In the genomic region with DNA sequence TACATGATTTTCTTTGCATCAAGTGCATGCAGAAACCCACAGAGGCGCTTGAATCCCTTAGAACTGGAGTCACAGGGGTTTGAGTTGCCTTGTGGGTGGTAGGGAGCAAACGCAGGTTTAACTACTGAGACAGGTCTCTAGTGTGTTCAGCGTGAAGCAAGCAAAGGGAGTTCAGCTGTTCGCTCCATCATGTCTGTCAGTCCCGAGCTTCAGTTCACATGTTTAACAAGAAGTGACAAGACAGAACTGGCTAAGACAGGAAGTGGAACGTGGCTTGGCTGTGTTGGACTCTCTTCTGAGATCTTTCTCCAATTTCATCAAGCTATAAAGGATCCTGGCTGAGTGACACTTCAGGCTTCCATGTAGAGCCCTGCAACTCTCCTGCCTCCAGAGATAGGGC, we compare ENCODE assay signal across 16 mouse cellular contexts.
DNase-seq lines count a peak whose midpoint lies in the region; ATAC-seq lines count a peak whose summit lies in the region.
"Had no signal": no experiment of that assay in that cellular context is flagged by ENCODE, and none has a peak within 500 bp of the region (broad histone marks: within the 10 kb centered on the region; RNA-seq: fewer than 3 reads in every experiment).

No protein-coding gene starts in this region.

- WGBS in heart, embryonic 16.5 days = 75% methylated on average over 6 of the region's 6 CpGs
- WGBS in midbrain, embryonic 11.5 days = 79% methylated on average over 6 of the region's 6 CpGs
- 83% methylated on average over 6 of the region's 6 CpGs for WGBS in midbrain, embryonic 16.5 days
- WGBS in macrophage (ENCODE audit: missing documents) = 57% methylated on average over 6 of the region's 6 CpGs

- no peaks in the 10 kb centered on the region for H3K36me3 ChIP-seq in heart, embryonic 16.5 days (ENCODE audit: control insufficient read depth, insufficient read depth)
- H3K36me3 ChIP-seq in midbrain, embryonic 11.5 days (ENCODE audit: control insufficient read depth, insufficient read depth, low read length) = no peaks in the 10 kb centered on the region
- no peaks in the 10 kb centered on the region for H3K36me3 ChIP-seq in midbrain, embryonic 16.5 days (ENCODE audit: control insufficient read depth, insufficient read depth, low read length)
- no peaks in the 10 kb centered on the region for H3K36me3 ChIP-seq in macrophage (ENCODE audit: inconsistent target)
- H3K36me3 ChIP-seq: heart, embryonic 15.5 days; kidney, embryonic 15.5 days; liver, embryonic 12.5 days; lung, embryonic 15.5 days had no signal

- no peaks in the 10 kb centered on the region for H3K79me2 ChIP-seq in macrophage (ENCODE audit: inconsistent target)

- H3K27ac ChIP-seq in heart, embryonic 16.5 days (ENCODE audit: low read length) = 0 out of 2 replicates have a peak overlapping the region, but pooled peaks have one; percentile 16
- no peak overlapping the region for H3K27ac ChIP-seq in midbrain, embryonic 11.5 days (ENCODE audit: low read depth, low read length)
- H3K27ac ChIP-seq in midbrain, embryonic 16.5 days (ENCODE audit: low read length) = no peak overlapping the region
- peak overlapping the region; percentile 87; the same call in 1 of the 2 replicates for H3K27ac ChIP-seq in macrophage
- H3K27ac ChIP-seq: forebrain, embryonic 13.5 days; liver, embryonic 12.5 days had no signal

- H3K9ac ChIP-seq in heart, embryonic 16.5 days (ENCODE audit: low read length) = no peak overlapping the region
- H3K9ac ChIP-seq in midbrain, embryonic 11.5 days (ENCODE audit: low read length) = no peak overlapping the region
- no peak overlapping the region for H3K9ac ChIP-seq in midbrain, embryonic 16.5 days (ENCODE audit: low read depth, low read length)
- H3K9ac ChIP-seq: forebrain, embryonic 13.5 days; heart, embryonic 15.5 days; kidney, embryonic 15.5 days; liver, embryonic 12.5 days; lung, embryonic 15.5 days had no signal

- DNase-seq in heart, adult 11 months = no peak
- peak; percentile 51 for DNase-seq in midbrain, embryonic 11.5 days (ENCODE audit: low spot score, missing footprints)
- no peak for DNase-seq in retina, embryonic 14.5 days (ENCODE audit: low spot score)
- no peak for DNase-seq in right cerebral cortex, adult 18-20 months
- DNase-seq: cerebellum, adult 9-10 months; left cerebral cortex, postnatal 4 days; thymus, postnatal 36 days had no signal

- H3K4me1 ChIP-seq in heart, embryonic 16.5 days (ENCODE audit: control insufficient read depth, insufficient read depth, low read length) = peaks cover 18% of the 10 kb centered on the region
- no peaks in the 10 kb centered on the region for H3K4me1 ChIP-seq in midbrain, embryonic 11.5 days (ENCODE audit: control insufficient read depth, insufficient read depth, low read length)
- H3K4me1 ChIP-seq in midbrain, embryonic 16.5 days (ENCODE audit: control insufficient read depth, insufficient read depth, low read length) = no peaks in the 10 kb centered on the region
- H3K4me1 ChIP-seq: forebrain, embryonic 13.5 days; liver, embryonic 12.5 days had no signal

- no peaks in the 10 kb centered on the region for H3K27me3 ChIP-seq in heart, embryonic 16.5 days (ENCODE audit: control insufficient read depth, insufficient read depth, low read length)
- H3K27me3 ChIP-seq in midbrain, embryonic 11.5 days (ENCODE audit: control insufficient read depth, insufficient read depth, low read length) = no peaks in the 10 kb centered on the region
- H3K27me3 ChIP-seq in midbrain, embryonic 16.5 days (ENCODE audit: control insufficient read depth, insufficient read depth, low read depth, low read length) = no peaks in the 10 kb centered on the region
- H3K27me3 ChIP-seq: forebrain, embryonic 13.5 days; heart, embryonic 15.5 days; kidney, embryonic 15.5 days; liver, embryonic 12.5 days; lung, embryonic 15.5 days had no signal

- no peak overlapping the region for H3K4me2 ChIP-seq in heart, embryonic 16.5 days (ENCODE audit: low read depth, low read length)
- no peak overlapping the region for H3K4me2 ChIP-seq in midbrain, embryonic 11.5 days
- H3K4me2 ChIP-seq in midbrain, embryonic 16.5 days (ENCODE audit: low read length) = no peak overlapping the region
- H3K4me2 ChIP-seq: forebrain, embryonic 13.5 days; heart, embryonic 15.5 days; kidney, embryonic 15.5 days; liver, embryonic 12.5 days; lung, embryonic 15.5 days had no signal

- no peak for ATAC-seq in heart, embryonic 16.5 days (replicated peaks; ENCODE audit: extremely low read depth, insufficient read depth, low FRiP score)
- ATAC-seq in midbrain, embryonic 11.5 days (ENCODE audit: low FRiP score) = no peak
- no peak for ATAC-seq in midbrain, embryonic 16.5 days
- ATAC-seq: forebrain, embryonic 13.5 days; hindbrain, embryonic 16.5 days; liver, embryonic 12.5 days had no signal

- no peaks in the 10 kb centered on the region for H3K9me3 ChIP-seq in heart, embryonic 16.5 days (replicated peaks; ENCODE audit: control insufficient read depth, low read length)
- H3K9me3 ChIP-seq in midbrain, embryonic 11.5 days (ENCODE audit: control insufficient read depth, low read length) = no peaks in the 10 kb centered on the region
- H3K9me3 ChIP-seq in midbrain, embryonic 16.5 days (replicated peaks; ENCODE audit: control insufficient read depth, low read length, poor library complexity, severe bottlenecking) = no peaks in the 10 kb centered on the region
- H3K9me3 ChIP-seq: forebrain, embryonic 13.5 days; heart, embryonic 15.5 days; kidney, embryonic 15.5 days; liver, embryonic 12.5 days; lung, embryonic 15.5 days had no signal

- no peak overlapping the region for H3K4me3 ChIP-seq in heart, embryonic 16.5 days (ENCODE audit: low read length)
- H3K4me3 ChIP-seq in midbrain, embryonic 11.5 days (ENCODE audit: low read depth, low read length) = no peak overlapping the region
- no peak overlapping the region for H3K4me3 ChIP-seq in midbrain, embryonic 16.5 days (ENCODE audit: low read depth, low read length)
- no peak overlapping the region for H3K4me3 ChIP-seq in macrophage (ENCODE audit: inconsistent target)
- H3K4me3 ChIP-seq: forebrain, embryonic 13.5 days; heart, embryonic 15.5 days; kidney, embryonic 15.5 days; liver, embryonic 12.5 days; lung, embryonic 15.5 days had no signal

Comparison
In these comparisons a context has a peak if more than half of its experiments do, and no peak if none do; other contexts are left out.
1. H3K27ac ChIP-seq: peak in heart, embryonic 16.5 days (single experiment) and macrophage (single experiment); none in midbrain, embryonic 11.5 days (single experiment) and midbrain, embryonic 16.5 days (single experiment).